Mouse (Mus musculus) v-Abl transformed pro-B cells (cell line): ENCODE data around the gene Nrgn.

Experiments used
- in situ Hi-C, 2 experiments: fragments of 400-800 bp; cut with MboI; formaldehyde crosslinking; loops; one replicate each; pipeline ENCODE4 v1.15.1; 2025; ENCODE audit not compliant: unreplicated experiment in 2 of 2

Gene Nrgn

DNA sequence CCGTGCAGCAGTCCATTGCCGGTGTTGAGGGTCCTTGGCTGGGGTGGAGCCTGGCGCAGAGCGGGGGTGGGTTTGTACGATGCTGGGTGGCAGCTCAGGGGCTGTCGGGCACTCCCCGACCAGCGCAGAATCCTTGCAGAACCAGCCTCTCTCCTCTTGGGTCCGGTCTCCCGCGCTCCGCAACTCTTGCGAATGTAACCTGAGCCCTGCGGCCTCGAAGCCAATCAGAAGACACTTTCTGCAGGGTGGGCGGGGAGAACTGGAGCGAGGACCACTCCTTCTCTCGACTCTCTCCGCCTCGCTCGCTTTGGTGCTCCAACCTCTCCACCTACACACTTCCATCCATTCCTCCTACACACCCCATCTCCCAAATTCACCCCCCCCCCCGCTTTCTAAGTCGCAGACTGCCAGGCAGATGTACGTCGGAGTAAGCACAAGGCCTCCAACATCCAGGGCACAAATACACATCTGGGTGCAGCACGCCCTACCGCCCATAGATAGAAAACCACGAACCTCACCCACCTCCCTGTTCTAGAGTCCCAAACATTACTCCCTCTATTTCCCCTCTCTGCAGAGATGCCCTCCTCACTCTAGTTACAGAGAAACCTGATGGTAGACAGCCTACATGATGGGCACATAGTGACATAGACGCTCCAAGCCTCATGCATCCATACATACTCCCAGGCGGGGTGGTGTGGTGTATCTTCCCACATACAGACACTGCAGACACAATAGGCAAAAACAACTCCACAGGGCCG is at the start of gene Nrgn:
Nrgn (minus strand) TSS at position 369 of the 758 bp plus-strand sequence.
- in situ Hi-C loops, result no loop called here

DNA sequence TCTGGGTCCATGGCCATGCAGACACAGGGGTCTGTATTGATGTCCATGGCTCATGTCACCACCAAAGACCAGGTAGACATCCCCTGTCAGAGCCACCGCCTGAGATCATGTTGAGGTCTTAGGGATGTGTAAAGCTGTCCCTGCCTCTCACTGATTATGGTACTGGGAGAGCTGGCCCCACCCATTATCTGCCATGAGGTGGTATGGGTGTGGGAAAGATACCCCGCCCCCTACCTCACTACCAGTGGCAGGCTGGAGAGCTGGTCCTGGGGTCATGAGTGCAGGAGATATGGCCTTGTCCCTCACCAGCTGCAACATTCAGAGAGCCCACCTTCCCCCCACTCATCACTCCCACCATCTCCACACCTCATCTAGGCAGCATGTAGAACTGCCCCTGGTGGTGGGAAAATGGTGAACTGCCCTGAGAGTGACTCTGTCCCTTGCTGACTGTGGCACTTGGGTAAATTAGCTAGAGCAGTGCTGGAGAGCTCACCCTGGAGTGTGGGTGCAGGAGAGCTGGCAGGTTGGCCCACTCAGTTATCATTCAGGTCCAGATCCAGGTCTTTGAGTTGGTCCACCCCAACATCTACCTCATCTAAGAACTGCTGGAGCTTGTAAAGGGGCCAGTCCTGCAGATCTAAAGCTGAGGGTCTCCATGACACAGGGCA is 48.0 kb upstream of the Nrgn start:
- in situ Hi-C loops, result loop anchor here in 1 of 2 experiments (25.0 kb wide), 1 partner anchor 413 kb away; no protein-coding TSS in a partner anchor

GRCm38 (mm10) chr9:37598637-37599036 is 45.9 kb upstream of the Nrgn start:
- in situ Hi-C loops, result no loop called here

- in situ Hi-C loops, result no loop called here
Observed at GRCm38 (mm10) chr9:37595570-37595969, 42.9 kb upstream of the Nrgn start.

DNA sequence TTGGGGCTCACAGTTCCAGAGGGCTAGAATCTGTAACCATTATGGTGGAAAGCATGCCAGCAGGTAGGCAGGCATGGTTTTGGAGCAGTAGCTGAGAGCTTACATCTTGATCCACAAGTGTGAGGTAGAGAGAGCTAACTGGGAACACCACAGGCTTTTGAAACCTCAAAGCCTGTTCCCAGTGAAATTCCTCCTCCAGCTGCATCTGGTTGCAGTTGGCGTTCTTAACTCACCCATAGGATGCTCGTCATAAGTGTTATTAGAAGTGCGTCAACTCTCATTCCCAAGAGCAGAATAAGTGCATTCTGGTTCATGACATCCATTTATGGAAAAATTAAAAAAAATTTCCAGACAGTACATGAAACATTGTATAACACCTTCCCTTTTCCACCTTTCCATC is 41.0 kb upstream of the Nrgn start:
- in situ Hi-C loops, result no loop called here

DNA sequence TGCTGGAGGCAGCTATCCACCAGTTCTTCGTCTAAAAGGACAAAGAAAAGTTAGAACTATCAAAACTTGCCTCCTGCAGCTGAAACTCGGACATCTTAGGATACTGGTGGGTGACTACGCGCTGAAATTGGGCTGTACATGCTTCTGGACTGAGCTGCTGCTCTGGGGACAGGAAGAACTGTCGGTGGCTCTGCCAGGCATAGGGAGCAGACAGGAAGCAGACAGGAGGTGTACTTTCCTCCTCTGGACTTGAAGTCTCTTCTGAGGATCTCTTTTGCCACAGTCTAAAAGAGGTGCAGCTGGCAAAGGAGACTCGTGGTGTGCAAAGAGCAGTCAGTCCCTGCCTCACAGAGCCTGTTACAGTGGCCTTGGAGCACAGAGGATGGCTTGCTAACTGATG is 39.9 kb upstream of the Nrgn start:
- in situ Hi-C loops, result no loop called here

GRCm38 (mm10) chr9:37592025-37592424 is 39.3 kb upstream of the Nrgn start:
- in situ Hi-C loops, result no loop called here

DNA sequence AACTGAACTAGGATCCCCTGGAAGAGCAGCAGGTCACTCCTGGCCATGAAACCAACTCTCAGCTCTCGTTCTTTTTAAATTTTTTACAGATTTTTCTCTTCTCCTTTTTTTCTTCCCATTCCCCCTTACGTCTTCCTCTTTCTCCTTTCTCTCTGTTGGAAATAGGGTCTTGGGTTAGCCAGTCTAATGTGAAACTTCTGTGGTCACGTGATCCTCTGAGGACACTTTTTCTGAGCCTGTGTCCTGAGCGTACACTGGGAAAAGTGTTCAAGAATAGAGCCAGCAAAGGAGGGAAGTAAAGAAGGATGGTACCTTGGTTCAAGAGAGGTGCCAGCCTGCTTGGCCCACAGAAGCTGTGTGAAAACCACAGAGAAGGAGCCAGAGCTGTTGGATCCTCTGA is 37.7 kb upstream of the Nrgn start:
- in situ Hi-C loops, result no loop called here

DNA sequence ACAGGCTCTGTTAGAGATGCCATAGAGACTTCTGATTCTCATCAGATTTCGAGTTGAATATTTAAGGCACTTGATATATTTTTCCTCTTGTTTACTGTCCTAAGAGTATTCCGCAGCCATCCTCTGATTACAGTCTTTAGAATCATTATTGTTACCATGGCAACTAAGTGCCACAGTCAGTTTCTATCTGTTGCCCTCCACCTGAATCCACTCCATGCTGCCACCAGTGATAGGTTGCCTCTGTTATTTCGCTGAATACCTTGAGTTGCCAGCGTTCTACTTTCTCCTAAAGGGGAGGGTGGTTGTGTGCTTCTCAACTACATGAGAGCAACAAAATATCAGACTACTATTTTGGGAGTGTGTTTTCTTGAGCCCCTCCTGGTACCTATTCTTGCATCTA is 34.0 kb upstream of the Nrgn start:
- in situ Hi-C loops, result no loop called here

DNA sequence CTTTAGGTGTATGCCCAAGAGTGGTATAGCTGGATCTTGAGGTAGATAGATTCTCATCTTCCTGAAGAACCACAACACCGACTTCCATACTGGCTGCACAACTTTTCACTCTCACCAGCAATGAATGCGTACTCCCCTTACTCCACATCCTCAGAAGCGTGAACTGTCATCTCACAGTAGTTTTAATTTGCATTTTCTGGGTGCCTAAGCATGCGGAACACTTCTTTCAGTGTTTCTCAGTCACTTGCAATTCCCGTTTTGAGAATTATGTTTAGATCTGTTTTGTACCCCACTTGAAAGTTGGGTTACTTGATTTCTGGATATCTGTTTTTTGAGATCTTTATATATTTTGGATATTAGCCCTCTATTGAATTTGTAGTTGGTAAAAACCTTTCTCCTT is 30.9 kb upstream of the Nrgn start:
- in situ Hi-C loops, result no loop called here

DNA sequence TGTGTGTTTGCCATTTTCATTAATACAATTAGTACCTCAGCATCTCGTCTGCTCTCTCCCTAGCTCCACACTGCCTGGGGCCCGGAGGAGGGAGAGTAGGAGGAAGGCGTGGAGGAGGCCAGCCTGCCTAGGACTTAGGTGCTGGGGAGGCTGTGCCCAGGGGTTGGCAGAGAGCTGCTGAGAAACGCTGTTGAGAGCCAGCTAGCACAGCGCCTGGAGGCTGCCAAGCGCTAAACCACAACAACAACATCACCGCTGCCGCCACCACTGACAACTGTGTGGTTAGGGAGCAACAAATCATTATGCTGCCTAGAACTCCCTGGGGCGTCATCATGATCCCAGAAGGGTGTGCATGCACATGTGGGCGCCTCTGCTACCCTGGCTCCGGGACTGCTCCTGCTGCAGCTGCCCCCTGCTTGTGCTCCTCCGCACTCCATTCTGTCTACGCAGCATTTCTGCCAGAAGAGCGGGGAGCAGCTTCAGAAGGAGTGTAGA is 23.8 kb upstream of the Nrgn start:
- in situ Hi-C loops, result loop anchor here in 1 of 2 experiments (10.0 kb wide), 1 partner anchor 342 kb away; no protein-coding TSS in a partner anchor

DNA sequence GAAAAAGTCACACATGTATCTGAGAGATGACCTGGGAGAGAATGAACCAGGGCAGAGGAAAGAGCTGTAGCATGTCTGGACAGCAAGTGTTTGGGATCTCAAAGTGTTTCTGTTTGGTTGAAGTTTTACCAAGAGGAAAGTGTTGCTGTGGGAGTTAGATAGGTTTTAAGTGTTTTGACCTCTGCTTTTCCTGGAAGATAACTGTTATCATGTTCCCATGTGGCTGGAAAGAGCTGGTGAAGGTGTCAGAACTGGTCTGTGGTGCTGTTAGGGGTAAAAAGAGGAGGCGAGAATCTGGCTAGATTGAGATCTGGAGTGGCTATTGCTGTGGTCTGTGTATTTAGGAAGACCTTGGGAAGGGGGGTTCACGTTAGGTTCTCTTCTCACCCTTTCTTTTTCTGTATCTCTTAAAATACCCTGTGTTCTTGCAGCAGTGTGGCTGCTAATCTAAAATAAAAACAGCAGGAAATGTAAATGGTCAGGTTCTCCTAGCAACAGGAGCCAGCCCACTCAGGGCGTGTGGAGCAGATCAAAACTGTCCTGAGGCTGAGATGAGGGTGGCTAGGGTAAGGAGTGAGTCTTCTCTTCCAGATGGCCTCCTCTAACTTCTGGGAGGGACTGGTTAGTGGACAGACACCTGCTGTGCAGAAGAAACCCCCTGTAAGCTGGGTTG is 19.6 kb upstream of the Nrgn start:
- in situ Hi-C loops, result loop anchor here in 1 of 2 experiments (10.0 kb wide), 1 partner anchor 338 kb away; no protein-coding TSS in a partner anchor

- in situ Hi-C loops, result no loop called here
Observed at GRCm38 (mm10) chr9:37569231-37569835, 16.6 kb upstream of the Nrgn start.

GRCm38 (mm10) chr9:37568605-37569214 is 16.0 kb upstream of the Nrgn start:
- in situ Hi-C loops, result no loop called here

GRCm38 (mm10) chr9:37567892-37568604 is 15.3 kb upstream of the Nrgn start:
- in situ Hi-C loops, result no loop called here

- in situ Hi-C loops, result no loop called here
Observed at GRCm38 (mm10) chr9:37567454-37567853, 14.8 kb upstream of the Nrgn start.

DNA sequence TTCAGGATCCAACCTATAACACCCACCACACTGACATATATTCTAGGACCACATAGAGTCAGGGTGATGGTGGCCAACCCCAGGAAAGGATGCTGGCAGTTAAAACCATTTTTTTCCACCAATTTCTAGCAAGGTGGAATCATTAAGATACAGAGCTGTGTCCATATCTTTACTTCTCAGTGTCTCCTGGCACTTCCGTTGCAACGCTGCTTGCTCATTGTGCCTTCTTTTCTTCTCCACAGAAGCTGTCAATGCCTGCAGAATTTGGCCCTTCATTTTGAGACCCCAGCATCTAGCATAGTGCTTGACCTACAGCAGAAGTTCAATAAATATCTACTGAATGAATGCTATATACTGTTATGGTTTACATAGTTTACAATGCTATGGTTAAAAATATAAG is 14.3 kb upstream of the Nrgn start:
- in situ Hi-C loops, result no loop called here

DNA sequence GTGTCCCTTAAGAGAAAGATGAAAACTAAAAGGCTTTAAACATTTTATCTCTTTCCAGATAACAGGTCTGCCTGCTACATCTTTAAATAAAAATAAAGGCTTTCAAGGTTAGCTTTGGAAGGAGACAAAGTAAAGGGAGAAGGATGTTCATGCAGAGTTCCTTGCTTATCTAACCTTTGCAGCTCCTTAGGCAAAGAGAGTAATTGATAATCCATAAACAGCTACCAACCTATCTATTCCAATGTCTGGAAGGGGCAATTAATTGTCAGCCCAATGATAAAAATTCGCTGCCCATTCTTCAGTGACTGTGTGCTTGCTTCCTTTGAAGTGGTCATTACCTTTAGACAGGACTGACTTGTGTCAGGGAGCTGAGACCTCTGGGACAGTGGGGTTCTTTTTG is 11.1 kb upstream of the Nrgn start:
- in situ Hi-C loops, result no loop called here

GRCm38 (mm10) chr9:37560617-37561016 is 7.9 kb upstream of the Nrgn start:
- in situ Hi-C loops, result no loop called here

DNA sequence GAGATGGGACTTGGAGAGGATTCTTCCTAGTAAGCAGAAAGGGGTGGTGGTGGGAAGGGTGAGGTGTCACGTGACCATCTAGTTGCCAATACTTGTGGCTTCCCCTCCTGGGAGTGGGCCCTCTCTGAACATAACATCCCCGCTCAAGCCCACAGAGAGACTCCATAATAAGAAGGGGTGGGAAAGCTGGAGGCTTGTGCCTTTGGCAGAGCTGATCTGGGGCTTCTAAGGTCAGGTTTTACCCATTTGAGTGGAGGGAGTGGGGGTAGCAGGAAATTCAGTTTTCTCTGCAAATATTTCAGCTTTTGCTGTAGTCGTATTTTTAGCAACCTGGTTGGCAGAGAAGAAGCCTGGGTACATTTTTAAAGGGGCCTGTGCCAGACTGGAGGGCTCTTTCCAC is 3.7 kb upstream of the Nrgn start:
- in situ Hi-C loops, result no loop called here
